Mouse (Mus musculus) CH12.LX (cell line): ENCODE measurements at regions not wholly inside any gene's neighbourhood (a gene's known extent, or its start where the extent isn't known, plus 50 kb on each side); places are given as distances from the start of the nearest gene placed in this dataset.

Source experiments
- DNase-seq: peaks from one replicate; pipeline ENCODE4 v3.0.0-alpha.2; 2013; ENCODE audit errors: extremely low read depth
- H3K27ac ChIP-seq: 2 replicates; pipeline ENCODE4 v1.5.1; 2012; ENCODE audit warnings: low read depth, mild to moderate bottlenecking, control low read depth, moderate library complexity; ENCODE audit not compliant: insufficient read depth
- H3K27me3 ChIP-seq: replicated peaks from 2 replicates; pipeline ENCODE3; 2012; ENCODE audit warnings: inconsistent platforms
- H3K36me3 ChIP-seq, 2 experiments: replicated peaks in 1 of 2; 2 replicates each; pipeline versions ENCODE3 to v1.6.1; 2012; ENCODE audit warnings: inconsistent platforms in 1 of 2, low read length in 1 of 2, mild to moderate bottlenecking in 1 of 2, mixed read lengths in 1 of 2, moderate library complexity in 1 of 2; ENCODE audit not compliant: control insufficient read depth in 1 of 2, insufficient read depth in 1 of 2
- H3K4me1 ChIP-seq, 2 experiments: 2 replicates each; pipeline ENCODE4 v1.6.1; 2012; ENCODE audit warnings: inconsistent platforms in 1 of 2, moderate library complexity in 1 of 2; ENCODE audit not compliant: insufficient read depth in 2 of 2, control insufficient read depth in 1 of 2
- H3K4me2 ChIP-seq: 2 replicates; pipeline ENCODE4 v1.6.1; 2012; ENCODE audit warnings: low read depth, mild to moderate bottlenecking, control low read depth; ENCODE audit not compliant: poor library complexity, insufficient read depth, severe bottlenecking
- H3K4me3 ChIP-seq, 3 experiments: fragments of 150-350 bp in 1 of 3; sonication (generic) in 1 of 3; replicated peaks in 1 of 3; 2 replicates each; pipeline versions ENCODE3 to v1.5.1; 2011 to 2012; ENCODE audit warnings: low read depth in 2 of 3, low read length in 2 of 3, mild to moderate bottlenecking in 2 of 3, moderate library complexity in 2 of 3, control low read depth in 1 of 3, improper control_type of control experiment in 1 of 3, inconsistent platforms in 1 of 3, mixed read lengths in 1 of 3; ENCODE audit not compliant: poor library complexity in 1 of 3
- H3K79me2 ChIP-seq: replicated peaks from 2 replicates; pipeline ENCODE4 v1.6.1; 2012; ENCODE audit warnings: mild to moderate bottlenecking, moderate library complexity; ENCODE audit not compliant: control insufficient read depth, poor library complexity, insufficient read depth, severe bottlenecking; ENCODE audit errors: extremely low read depth
- H3K9ac ChIP-seq: 2 replicates; pipeline ENCODE4 v1.6.1; 2012; ENCODE audit warnings: low read depth, mild to moderate bottlenecking, control low read depth, moderate library complexity; ENCODE audit not compliant: insufficient read depth
- H3K9me3 ChIP-seq: replicated peaks from 2 replicates; pipeline ENCODE3; 2012; ENCODE audit warnings: low read length, inconsistent platforms, mixed read lengths
- BHLHE40 ChIP-seq: IDR thresholded peaks from 2 replicates; pipeline ENCODE4 v1.6.1; 2011; ENCODE audit warnings: mild to moderate bottlenecking, low read depth, low read length, improper control_type of control experiment
- CHD1 ChIP-seq: IDR thresholded peaks from 2 replicates; pipeline ENCODE4 v1.6.1; 2012; ENCODE audit warnings: low read depth, low read length, improper control_type of control experiment, inconsistent platforms
- CHD2 ChIP-seq: IDR thresholded peaks from 2 replicates; pipeline ENCODE4 v1.6.1; 2011; ENCODE audit warnings: low read length, improper control_type of control experiment
- CTCF ChIP-seq, 2 experiments: IDR thresholded peaks in 1 of 2; conservative IDR thresholded peaks in 1 of 2; 2 replicates each; pipeline ENCODE4 v1.5.1; 2011 to 2012; ENCODE audit warnings: low read depth in 2 of 2, low read length in 2 of 2, improper control_type of control experiment in 1 of 2, inconsistent platforms in 1 of 2, mild to moderate bottlenecking in 1 of 2, moderate library complexity in 1 of 2
- ELF1 ChIP-seq: IDR thresholded peaks from 2 replicates; pipeline ENCODE4 v1.6.1; 2014; ENCODE audit warnings: low read depth, mild to moderate bottlenecking, inconsistent platforms, low read length, improper control_type of control experiment
- EP300 ChIP-seq: IDR thresholded peaks from 2 replicates; pipeline ENCODE4 v1.6.1; 2011; ENCODE audit warnings: low read length, improper control_type of control experiment
- GABPA ChIP-seq: IDR thresholded peaks from 2 replicates; pipeline ENCODE4 v1.6.1; 2012; ENCODE audit warnings: low read depth, low read length, improper control_type of control experiment, inconsistent platforms; ENCODE audit not compliant: insufficient replicate concordance
- HCFC1 ChIP-seq: IDR thresholded peaks from 2 replicates; pipeline ENCODE4 v1.6.1; 2012; ENCODE audit warnings: low read depth, mild to moderate bottlenecking, inconsistent platforms, low read length, improper control_type of control experiment
- JUND ChIP-seq: conservative IDR thresholded peaks from 2 replicates; pipeline ENCODE4 v1.6.1; 2011; ENCODE audit warnings: low read depth, low read length, improper control_type of control experiment
- KAT2A ChIP-seq: IDR thresholded peaks from 2 replicates; pipeline ENCODE4 v1.6.1; 2012; ENCODE audit warnings: low read length, improper control_type of control experiment, inconsistent platforms; ENCODE audit not compliant: insufficient replicate concordance
- MAX ChIP-seq: IDR thresholded peaks from 2 replicates; pipeline ENCODE4 v1.6.1; 2011; ENCODE audit warnings: low read length, improper control_type of control experiment
- MAZ ChIP-seq: IDR thresholded peaks from 2 replicates; pipeline ENCODE4 v1.6.1; 2012; ENCODE audit warnings: low read depth, mild to moderate bottlenecking, inconsistent platforms, low read length, improper control_type of control experiment, moderate library complexity
- MEF2A ChIP-seq: IDR thresholded peaks from 2 replicates; pipeline ENCODE4 v1.6.1; 2014; ENCODE audit warnings: low read depth, mild to moderate bottlenecking, inconsistent platforms, low read length, improper control_type of control experiment, borderline replicate concordance
- MXI1 ChIP-seq: IDR thresholded peaks from 2 replicates; pipeline ENCODE4 v1.6.1; 2011; ENCODE audit warnings: mild to moderate bottlenecking, low read depth, low read length, improper control_type of control experiment
- NRF1 ChIP-seq: IDR thresholded peaks from 2 replicates; pipeline ENCODE4 v1.6.1; 2014; ENCODE audit warnings: low read depth, mild to moderate bottlenecking, inconsistent platforms, low read length, improper control_type of control experiment, moderate library complexity
- POLR2A ChIP-seq: IDR thresholded peaks from 2 replicates; pipeline ENCODE4 v1.6.1; 2011; ENCODE audit warnings: low read depth, mild to moderate bottlenecking, improper control_type of control experiment, low read length
- POLR2AphosphoS2 ChIP-seq: IDR thresholded peaks from 2 replicates; pipeline ENCODE4 v1.6.1; 2011; ENCODE audit warnings: low read depth, low read length, improper control_type of control experiment
- RAD21 ChIP-seq: IDR thresholded peaks from 2 replicates; pipeline ENCODE4 v1.6.1; 2011; ENCODE audit warnings: low read depth, mild to moderate bottlenecking, low read length, improper control_type of control experiment, moderate library complexity
- SMC3 ChIP-seq: IDR thresholded peaks from 2 replicates; pipeline ENCODE4 v1.6.1; 2011; ENCODE audit warnings: low read depth, low read length, improper control_type of control experiment
- TBP ChIP-seq: conservative IDR thresholded peaks from 2 replicates; pipeline ENCODE4 v1.6.1; 2011; ENCODE audit warnings: low read depth, low read length, improper control_type of control experiment
- TCF12 ChIP-seq: IDR thresholded peaks from 2 replicates; pipeline ENCODE4 v1.6.1; 2014; ENCODE audit warnings: low read depth, mild to moderate bottlenecking, inconsistent platforms, low read length, improper control_type of control experiment
- USF1 ChIP-seq: IDR thresholded peaks from 2 replicates; pipeline ENCODE4 v1.6.1; 2014; ENCODE audit warnings: low read depth, mild to moderate bottlenecking, inconsistent platforms, low read length, improper control_type of control experiment
- USF2 ChIP-seq: conservative IDR thresholded peaks from 2 replicates; pipeline ENCODE4 v1.6.1; 2011; ENCODE audit warnings: low read depth, low read length, improper control_type of control experiment
- ZC3H11A ChIP-seq: IDR thresholded peaks from 2 replicates; pipeline ENCODE4 v1.6.1; 2012; ENCODE audit warnings: low read depth, mild to moderate bottlenecking, inconsistent platforms, low read length, improper control_type of control experiment
- ZMIZ1 ChIP-seq: IDR thresholded peaks from 2 replicates; pipeline ENCODE4 v1.6.1; 2012; ENCODE audit warnings: low read depth, mild to moderate bottlenecking, inconsistent platforms, low read length, improper control_type of control experiment
- ZNF384 ChIP-seq: IDR thresholded peaks from 2 replicates; pipeline ENCODE4 v1.6.1; 2012; ENCODE audit warnings: low read depth, low read length, improper control_type of control experiment, inconsistent platforms
- dilution Hi-C: fragments of 300-500 bp; cut with MboI; formaldehyde crosslinking; loops from 2 replicates; pipeline ENCODE4 v1.14.3; 2020; ENCODE audit warnings: low sequenced_read_pairs; ENCODE audit not compliant: extremely low pct_unique_long_range_greater_than_20kb, extremely low pct_ligation_motif_present
- in situ Hi-C: fragments of 300-500 bp; cut with MboI; formaldehyde crosslinking; loops from 3 replicates; pipeline ENCODE4 v1.14.3; 2019; ENCODE audit warnings: low sequenced_read_pairs, low pct_ligation_motif_present, low pct_unique_long_range_greater_than_20kb, mixed read lengths

DNA sequence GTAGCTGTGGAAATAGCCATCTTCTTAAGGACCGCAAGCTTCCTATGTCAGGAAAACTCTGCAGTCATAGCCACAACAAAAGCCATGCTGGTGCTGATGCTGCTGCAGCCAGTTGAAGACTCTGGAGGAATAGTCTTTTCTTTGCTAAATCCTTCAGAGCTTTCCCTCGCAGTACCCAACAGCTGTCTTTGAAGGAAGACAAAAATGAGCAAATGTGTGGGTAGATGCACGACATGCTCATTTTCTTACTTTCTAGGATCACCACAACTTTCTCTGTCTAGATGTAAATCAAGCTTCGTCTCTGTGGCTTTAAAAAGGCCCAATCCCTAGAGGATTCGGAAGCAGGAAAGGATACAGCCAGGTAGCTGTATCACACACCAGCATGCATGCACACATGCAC is 222.6 kb upstream of the Apob start:
- no peaks in the 10 kb centered on the region for H3K4me1 ChIP-seq
- H3K27ac ChIP-seq: no peak overlapping the region
- no peak overlapping the region for H3K4me2 ChIP-seq
- no peaks in the 10 kb centered on the region for H3K36me3 ChIP-seq
- in situ Hi-C loops: no loop called here
- H3K9me3 ChIP-seq: no peaks in the 10 kb centered on the region
- dilution Hi-C loops: no loop called here
- H3K4me3 ChIP-seq: no peak overlapping the region
- no peaks in the 10 kb centered on the region for H3K27me3 ChIP-seq
- no peaks in the 10 kb centered on the region for H3K79me2 ChIP-seq
- TF ChIP-seq CHD2 (no peak), CTCF (conservative IDR thresholded peaks at IDR 0.05 in 1 of 2, IDR thresholded peaks at IDR 0.05 in 1 of 2; ENCODE audit: low read depth in 2 of 2, low read length in 2 of 2) (no peak), MEF2A (no peak), BHLHE40 (no peak), USF2 (no peak), ZMIZ1 (no peak), RAD21 (no peak), POLR2AphosphoS2 (no peak), SMC3 (no peak), TCF12 (no peak), CHD1 (no peak), MAX (no peak), EP300 (no peak)
- no peak for DNase-seq
- H3K9ac ChIP-seq: no peak overlapping the region

DNA sequence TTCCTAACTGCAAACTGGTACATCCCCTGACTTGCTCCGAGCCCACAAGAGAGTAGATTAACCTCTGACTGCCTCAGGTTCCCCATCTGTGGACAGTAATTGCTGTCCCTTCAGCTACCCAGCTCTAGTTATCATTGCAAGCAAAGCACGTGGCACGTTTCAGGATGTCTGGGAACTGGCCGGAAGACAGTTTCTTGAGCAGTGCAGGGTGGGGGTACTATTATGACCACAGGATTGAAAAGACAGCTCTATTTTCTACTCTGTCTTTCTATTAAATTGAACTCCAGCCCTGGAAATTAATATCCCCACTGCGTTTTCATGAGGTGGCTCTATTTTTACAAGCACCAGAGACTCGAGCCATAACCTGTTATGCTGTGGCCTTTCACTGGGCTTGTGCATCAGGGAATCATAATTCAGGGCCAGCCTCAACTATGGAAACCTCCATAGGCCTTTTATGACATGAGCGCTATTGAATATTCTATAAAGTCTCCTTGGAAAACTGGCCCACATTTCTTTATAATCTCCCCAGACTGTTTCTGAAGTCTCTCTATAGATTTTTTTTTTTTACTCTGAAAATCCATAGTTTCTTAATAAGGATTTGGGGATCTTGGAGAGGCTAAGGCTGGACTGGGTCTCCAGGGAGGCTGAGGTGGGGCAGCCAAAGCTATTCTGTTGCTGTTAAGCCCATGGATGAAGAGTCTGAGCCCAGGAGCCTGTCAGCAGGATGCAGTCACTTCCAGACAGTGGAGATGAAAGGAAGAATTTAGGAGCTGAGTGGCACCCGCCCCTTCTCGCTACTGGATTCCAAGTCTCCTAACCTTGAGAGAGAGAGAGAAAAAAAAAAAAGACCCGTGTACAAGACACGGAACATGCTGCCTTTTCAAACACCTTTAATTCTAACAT is 212.4 kb upstream of the Apob start:
- Histone ChIP-seq H3K4me2 (no peak overlapping the region), H3K9ac (no peak overlapping the region), H3K27ac (no peak overlapping the region), H3K27me3 (no peaks in the 10 kb centered on the region), H3K36me3 (no peaks in the 10 kb centered on the region), H3K4me1 (no peaks in the 10 kb centered on the region), H3K4me3 (no peak overlapping the region), H3K9me3 (no peaks in the 10 kb centered on the region), H3K79me2 (no peaks in the 10 kb centered on the region)
- dilution Hi-C loops: no loop called here
- in situ Hi-C loops: no loop called here
- no peak for DNase-seq
- TF ChIP-seq BHLHE40 (no peak), HCFC1 (no peak), JUND (no peak), USF1 (no peak), MAX (no peak), SMC3 (no peak), ELF1 (no peak), MXI1 (no peak), TBP (no peak), EP300 (no peak), RAD21 (no peak), POLR2A (no peak), ZC3H11A (no peak), NRF1 (no peak), ZNF384 (no peak), MAZ (no peak), KAT2A (no peak), GABPA (no peak), TCF12 (no peak)
- TF ChIP-seq, all 38 proteins: peak for 0
